Mouse (Mus musculus) bone marrow, adult 2 months (tissue): ENCODE data around the gene Ppp6r3. TPM values are rescaled to one million over a fixed set of nuclear protein-coding genes. Genes with fewer than 3 reads are reported as not detected.

Experiments used
- H3K27ac ChIP-seq: fragments of 200-500 bp; 2 replicates; pipeline ENCODE4 v1.5.1; 2012; ENCODE audit warnings: low read depth, mild to moderate bottlenecking, control low read depth, inconsistent platforms, low read length; ENCODE audit not compliant: control insufficient read depth, poor library complexity, insufficient read depth
- H3K4me1 ChIP-seq: fragments of 200-500 bp; 2 replicates; pipeline ENCODE4 v1.6.1; 2011; ENCODE audit warnings: low read length; ENCODE audit not compliant: control insufficient read depth, insufficient read depth
- H3K4me3 ChIP-seq: fragments of 200-500 bp; replicated peaks from 2 replicates; pipeline ENCODE3; 2011; ENCODE audit warnings: mild to moderate bottlenecking, low read depth, low read length, control low read depth; ENCODE audit not compliant: control insufficient read depth
- CTCF ChIP-seq: fragments of 200-500 bp; IDR thresholded peaks from 2 replicates; pipeline ENCODE4 v1.5.1; 2011; ENCODE audit warnings: low read length, control low read depth; ENCODE audit not compliant: control insufficient read depth, insufficient read depth
- POLR2A ChIP-seq: fragments of 200-500 bp; IDR thresholded peaks from 2 replicates; pipeline ENCODE4 v1.6.1; 2011; ENCODE audit warnings: low read depth, mild to moderate bottlenecking, control low read depth, low read length, borderline replicate concordance; ENCODE audit not compliant: control insufficient read depth
- WGBS: fragments of 180-500 bp; shearing (Covaris S2); methylation state at CpG from one replicate; pipeline ENCODE4 v1.1.7; 2018; 5-methylcytosine and 5-hydroxymethylcytosine counted together
- polyA plus RNA-seq: library from polyadenylated mRNA; stranded (reverse); fragments of >200 nt; gene quantifications from 2 replicates; pipeline ENCODE4 v1.2.4, GENCODE M21; 2011; ENCODE audit warnings: low replicate concordance; ENCODE audit not compliant: missing spikeins, insufficient read depth, insufficient read length

Ppp6r3 gene
- polyA plus RNA-seq, 1 experiment, result 34.6 TPM

DNA sequence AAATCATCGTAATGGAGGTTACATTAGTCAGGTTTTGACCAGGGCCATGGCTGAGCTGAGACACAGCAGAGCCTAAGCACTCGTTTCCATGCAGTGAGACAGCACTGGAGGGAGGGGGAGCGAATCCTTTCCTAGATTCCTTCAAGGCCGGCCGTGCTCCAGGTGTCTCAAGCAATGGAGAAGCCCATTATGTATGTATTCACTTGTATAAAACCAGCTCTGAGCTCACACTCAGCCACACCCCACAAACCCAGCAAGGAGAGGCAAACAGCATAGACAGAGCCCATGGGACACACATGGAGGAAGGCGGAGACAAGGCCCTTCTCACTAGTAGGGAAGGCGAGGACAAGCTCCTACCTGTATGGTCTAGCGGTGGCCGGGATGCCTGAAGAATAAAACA lies 10.5 kb upstream of the Ppp6r3 start:
- TF ChIP-seq POLR2A, result no peak
- TF ChIP-seq CTCF, result no peak
- H3K4me3 ChIP-seq, result no peak overlapping the region
- WGBS, result 88% methylated on average over 9 of the region's 9 CpGs
- H3K4me1 ChIP-seq, result no peaks in the 10 kb centered on the region
- no peak overlapping the region for H3K27ac ChIP-seq

DNA sequence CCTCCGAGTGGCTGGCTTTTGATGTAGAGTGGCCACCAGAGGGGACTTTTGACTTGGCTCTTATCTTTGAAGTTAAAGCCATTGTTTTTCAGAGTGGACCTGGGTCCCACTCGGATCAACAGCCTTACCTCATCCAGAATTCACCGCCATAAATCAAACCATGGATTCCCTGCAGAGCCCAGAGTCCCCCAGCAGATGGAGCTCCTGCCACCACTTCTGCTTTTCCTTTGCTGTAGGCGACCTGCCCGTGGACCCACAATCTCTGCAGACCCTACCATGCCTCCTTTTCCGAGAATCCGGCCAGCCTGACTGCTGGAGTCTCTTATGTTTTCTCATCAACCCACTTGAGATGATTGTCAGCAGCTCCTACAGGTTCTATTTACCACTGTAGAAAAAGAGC lies 5.8 kb upstream of the Ppp6r3 start:
- WGBS, result 19% methylated on average over 7 of the region's 7 CpGs
- Histone ChIP-seq H3K4me1 (no peaks in the 10 kb centered on the region; the same call in 1 of the 2 replicates), H3K4me3 (no peak overlapping the region), H3K27ac (no peak overlapping the region)
- no peak for TF ChIP-seq POLR2A
- peak; percentile 70 for TF ChIP-seq CTCF

DNA sequence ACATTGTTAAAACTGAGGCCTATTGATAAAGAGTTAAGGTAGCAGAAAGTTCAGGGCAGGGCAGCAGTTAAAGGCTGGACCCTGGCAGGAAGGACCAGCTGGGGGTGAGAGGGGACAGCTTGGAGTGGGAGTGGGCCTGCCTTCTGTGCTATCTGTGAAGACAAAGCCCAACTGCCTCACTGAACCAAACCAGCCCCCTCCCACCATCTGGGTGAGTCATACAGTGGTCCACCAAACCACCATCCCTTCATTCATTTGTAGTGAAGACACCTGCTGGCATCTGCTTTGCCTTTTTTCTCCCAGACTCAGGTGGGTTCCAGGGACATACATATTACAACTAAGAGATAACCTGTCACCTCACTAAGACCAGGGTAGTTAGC lies 2.4 kb upstream of the Ppp6r3 start:
- Histone ChIP-seq H3K27ac (no peak overlapping the region), H3K4me3 (no peak overlapping the region), H3K4me1 (peaks cover 1% of the 10 kb centered on the region)
- TF ChIP-seq POLR2A (no peak), CTCF (no peak)

DNA sequence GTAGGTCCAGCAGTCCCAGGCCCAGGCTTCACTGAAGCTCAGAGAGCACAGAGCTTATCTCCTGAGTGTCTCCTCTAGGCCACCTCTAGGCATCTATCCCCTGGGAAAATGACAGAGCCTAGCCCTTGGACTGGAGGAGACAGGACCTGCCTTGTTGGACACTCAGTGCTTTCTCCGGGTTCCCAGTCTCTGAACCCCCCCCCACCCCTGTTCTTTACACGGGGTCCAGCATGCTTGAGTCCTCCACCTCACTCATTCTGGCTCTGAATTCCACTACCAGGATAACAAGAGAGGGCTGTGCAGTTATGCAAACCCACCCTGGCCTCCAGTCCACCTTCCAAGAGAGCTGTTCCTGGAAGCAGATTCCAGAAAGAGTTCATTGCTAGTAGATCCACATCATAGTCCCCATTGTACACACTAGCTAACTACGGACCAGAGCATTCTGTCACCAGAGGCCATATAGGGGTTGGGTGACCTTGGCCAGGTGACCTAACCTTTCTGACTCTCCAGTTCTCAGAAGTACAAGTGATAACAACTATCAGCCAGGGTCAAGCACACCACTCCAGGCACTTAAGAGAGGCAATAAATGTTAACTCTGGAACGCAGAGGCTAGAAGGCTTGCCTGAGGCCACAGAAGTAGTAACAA lies 1.8 kb upstream of the Ppp6r3 start:
- WGBS, result 86% methylated on average over 4 of the region's 4 CpGs
- TF ChIP-seq POLR2A (no peak), CTCF (no peak)
- Histone ChIP-seq H3K4me3 (no peak overlapping the region), H3K27ac (no peak overlapping the region), H3K4me1 (peaks cover 1% of the 10 kb centered on the region)

DNA sequence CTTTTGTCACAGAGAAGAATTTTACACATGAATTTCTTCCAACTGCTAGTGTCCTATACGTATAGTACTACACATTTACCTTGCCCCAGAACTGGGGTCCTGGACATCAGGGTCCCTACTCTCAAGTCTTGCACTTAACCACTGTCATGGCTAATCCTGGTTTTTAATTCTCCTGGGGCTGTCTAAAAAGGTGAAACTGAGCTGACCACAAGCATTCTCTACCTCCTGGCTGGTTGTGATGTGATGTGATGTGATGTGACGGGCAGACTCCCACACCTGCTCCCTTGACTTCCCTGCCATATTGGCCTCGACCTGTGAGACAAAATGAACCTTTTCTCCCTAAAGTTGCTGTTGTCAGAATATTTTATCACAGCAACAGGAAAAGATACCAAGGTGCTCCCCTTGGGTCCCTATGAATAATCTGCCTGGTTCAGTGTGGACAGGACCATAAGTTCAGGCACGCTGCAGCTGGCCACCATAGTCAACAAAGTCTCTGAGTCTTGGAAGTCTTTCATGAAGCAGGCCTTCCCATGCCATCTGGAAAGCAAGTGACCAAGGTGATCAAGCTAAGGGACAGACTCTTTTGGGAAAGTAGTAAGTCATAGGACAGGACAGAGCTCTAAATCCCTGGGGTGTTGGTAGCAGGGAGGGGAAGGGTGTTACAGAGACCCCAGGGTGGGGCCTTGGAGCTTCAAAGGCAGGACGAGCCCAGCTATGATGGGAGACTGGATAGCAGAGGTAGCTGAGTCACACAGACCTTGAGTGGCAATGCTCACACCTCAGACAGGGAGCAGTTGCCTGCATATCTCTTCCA lies 1.1 kb upstream of the Ppp6r3 start:
- 77% methylated on average over 5 of the region's 5 CpGs for WGBS
- TF ChIP-seq POLR2A, result no peak
- TF ChIP-seq CTCF, result no peak
- peak overlapping the region; percentile 4 for H3K4me3 ChIP-seq
- H3K4me1 ChIP-seq, result peaks cover 1% of the 10 kb centered on the region
- H3K27ac ChIP-seq, result no peak overlapping the region

DNA sequence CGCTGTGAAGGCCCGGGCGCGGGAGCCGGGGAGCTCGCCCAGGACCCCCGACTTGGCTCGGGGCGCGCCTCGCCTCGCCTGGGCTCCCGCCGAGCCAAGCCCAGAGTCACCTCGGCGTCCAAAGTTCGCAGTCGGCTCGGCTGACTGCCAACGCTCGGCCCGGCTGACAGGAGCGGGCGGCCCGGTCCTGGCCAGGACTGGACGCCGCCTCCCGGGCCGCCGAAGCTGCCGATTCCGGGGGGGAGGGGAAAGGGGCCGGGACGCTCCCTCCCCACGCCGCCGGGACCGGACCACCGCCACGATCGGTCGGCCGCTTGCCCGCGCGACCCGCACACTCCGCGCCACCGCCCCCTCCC lies 295 bp downstream of the Ppp6r3 start:
- Histone ChIP-seq H3K4me3 (peak overlapping the region; percentile 80), H3K4me1 (peaks cover 1% of the 10 kb centered on the region), H3K27ac (peak overlapping the region; percentile 95)
- TF ChIP-seq CTCF, result no peak
- TF ChIP-seq POLR2A, result no peak
- 0% methylated on average over 50 of the region's 50 CpGs for WGBS

DNA sequence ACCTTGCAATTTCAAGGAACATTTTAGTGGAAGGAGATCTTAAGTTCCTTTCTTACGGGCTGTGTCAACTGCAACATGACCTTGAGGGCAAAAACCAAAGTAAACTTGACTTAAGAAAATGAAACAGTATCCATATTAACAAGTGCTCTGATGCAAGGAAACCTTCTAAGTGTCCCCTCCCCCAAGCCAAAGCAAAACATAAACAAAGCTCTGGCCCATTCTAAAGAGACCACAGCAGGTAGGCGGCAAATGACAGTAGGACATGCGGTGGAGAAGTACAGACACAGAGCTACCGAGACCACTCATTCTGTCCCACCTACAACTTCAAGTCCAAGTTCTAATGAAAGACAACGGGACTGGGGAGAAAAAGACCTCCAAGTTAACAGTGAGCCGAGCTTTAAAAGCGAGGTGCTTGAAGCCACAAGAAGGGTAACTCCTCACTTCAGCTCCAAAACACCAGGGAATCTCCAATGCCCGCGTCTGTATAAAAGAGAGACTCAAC lies 905 bp downstream of the Ppp6r3 start:
- no peak for TF ChIP-seq CTCF
- no peak for TF ChIP-seq POLR2A
- H3K4me1 ChIP-seq, result peaks cover 1% of the 10 kb centered on the region
- H3K4me3 ChIP-seq, result peak overlapping the region; percentile 80
- H3K27ac ChIP-seq, result peak overlapping the region; percentile 95
- 2% methylated on average over 9 of the region's 9 CpGs for WGBS

DNA sequence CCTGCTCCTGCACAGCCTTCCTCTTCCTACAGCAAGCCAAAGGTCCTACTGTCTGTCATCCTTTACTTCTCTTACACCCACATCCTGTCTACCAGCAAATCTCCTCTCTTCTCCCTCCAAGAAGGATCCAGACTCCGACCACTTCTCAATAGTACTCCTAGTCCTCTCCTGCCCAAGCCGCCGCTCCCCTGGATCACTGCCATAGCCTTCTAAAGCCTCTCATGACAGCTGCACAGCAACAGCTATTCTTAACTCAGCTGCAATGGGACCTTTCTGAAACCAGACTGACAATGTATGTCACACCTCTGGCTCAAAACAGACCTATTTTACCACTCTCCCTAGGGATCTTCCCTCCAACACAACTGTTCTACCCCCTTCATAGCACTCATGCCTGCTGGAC lies 11.2 kb downstream of the Ppp6r3 start:
- H3K27ac ChIP-seq, result no peak overlapping the region
- TF ChIP-seq POLR2A, result no peak
- no peak for TF ChIP-seq CTCF
- H3K4me1 ChIP-seq, result peaks cover 1% of the 10 kb centered on the region; the same call in 1 of the 2 replicates
- no peak overlapping the region for H3K4me3 ChIP-seq
- 74% methylated on average over 3 of the region's 3 CpGs for WGBS
